Mouse (Mus musculus): ENCODE data around the gene Foxm1.

GRCm38 (mm10) chr6:128398996-128399395, 36.2 kb downstream of the Foxm1 start, which contains the start of gene Nrip2:
- TF ChIP-seq CTCF (IDR thresholded peaks at IDR 0.05; ENCODE audit: insufficient read depth, low read depth, low read length) (no peak), POLR2A (IDR thresholded peaks at IDR 0.05; ENCODE audit: insufficient read depth, low read depth, low read length) (no peak)
